Comparison of ENCODE assay signal across 8 mouse cellular contexts in the genomic region with DNA sequence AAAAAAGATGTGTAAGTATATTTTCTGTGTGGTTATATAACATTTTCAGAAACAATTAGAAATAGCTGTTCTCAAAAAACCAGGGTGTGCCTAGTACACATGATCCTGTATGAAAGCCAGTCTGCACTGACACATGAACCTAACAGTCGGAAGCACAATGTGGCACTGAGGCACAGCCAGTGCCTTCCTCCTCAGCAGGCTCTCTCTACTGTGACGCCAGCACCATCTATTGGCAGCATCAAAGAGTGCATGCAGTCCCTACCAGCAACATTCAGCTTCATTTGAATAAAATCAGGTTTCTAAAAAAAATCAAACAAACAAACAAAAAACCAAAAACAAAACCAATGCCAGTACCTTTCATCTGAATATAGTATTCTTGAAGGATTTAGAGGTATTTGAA. TPM values are rescaled to one million over a fixed set of nuclear protein-coding genes. Genes with fewer than 3 reads are reported as not detected.
DNase-seq lines count a peak whose midpoint lies in the region; ATAC-seq and TF ChIP-seq lines count a peak whose summit lies in the region.

No protein-coding gene starts in this region.

- peaks cover 68% of the 10 kb centered on the region for H3K36me3 ChIP-seq in G1E (replicated peaks)
- peaks cover 3% of the 10 kb centered on the region; the same call in 1 of the 2 replicates for H3K36me3 ChIP-seq in intestine, embryonic 15.5 days
- peaks cover 14% of the 10 kb centered on the region for H3K36me3 ChIP-seq in limb, embryonic 10.5 days

- H3K4me3 ChIP-seq in G1E (ENCODE audit: low read depth, low read length) = no peak overlapping the region
- H3K4me3 ChIP-seq in intestine, embryonic 15.5 days (replicated peaks) = no peak overlapping the region
- no peak overlapping the region for H3K4me3 ChIP-seq in limb, embryonic 10.5 days

- peak; percentile 62 for TF ChIP-seq CTCF in G1E (IDR thresholded peaks at IDR 0.05; ENCODE audit: low read depth, low read length)

- whole genome bisulfite sequencing in intestine, embryonic 15.5 days = 11% methylated on average over 2 of the region's 2 CpGs
- WGBS in limb, embryonic 10.5 days = 8% methylated on average over 2 of the region's 2 CpGs

- H3K9ac ChIP-seq in intestine, embryonic 15.5 days = no peak overlapping the region

- no peak overlapping the region for H3K4me2 ChIP-seq in intestine, embryonic 15.5 days (replicated peaks)

- no peaks in the 10 kb centered on the region for H3K9me3 ChIP-seq in G1E (replicated peaks)
- H3K9me3 ChIP-seq in intestine, embryonic 15.5 days = no peaks in the 10 kb centered on the region
- H3K9me3 ChIP-seq in limb, embryonic 10.5 days (replicated peaks) = no peaks in the 10 kb centered on the region

- H3K27me3 ChIP-seq in G1E (ENCODE audit: insufficient read depth, low read length) = no peaks in the 10 kb centered on the region
- no peaks in the 10 kb centered on the region for H3K27me3 ChIP-seq in intestine, embryonic 15.5 days (replicated peaks)
- no peaks in the 10 kb centered on the region for H3K27me3 ChIP-seq in limb, embryonic 10.5 days (ENCODE audit: low read depth, poor library complexity, severe bottlenecking)

- H3K27ac ChIP-seq in intestine, embryonic 15.5 days = no peak overlapping the region
- no peak overlapping the region for H3K27ac ChIP-seq in limb, embryonic 10.5 days

- peak; percentile 67 for ATAC-seq in G1E (ENCODE audit: extremely low read depth, insufficient number of reproducible peaks, low FRiP score, poor library complexity, severe bottlenecking)
- ATAC-seq in intestine, embryonic 15.5 days = peak; percentile 71

- DNase-seq in 416B (ENCODE audit: low read depth) = peak; percentile 75
- peak; percentile 32 for DNase-seq in G1E (ENCODE audit: low spot score)
- DNase-seq in cerebellum, adult 11-12 months = peak; percentile 68
- DNase-seq in forelimb bud, embryonic 11.5 days (ENCODE audit: low read depth, low spot score) = peak; percentile 79
- DNase-seq in limb, embryonic 10.5 days (ENCODE audit: low spot score) = peak; percentile 82
- DNase-seq in natural killer cell, adult 2 months (ENCODE audit: low spot score in 2 of 2) = peak; percentile 55 to 62
- peak; percentile 79 for DNase-seq in thymus, postnatal 25 days

- H3K4me1 ChIP-seq in G1E (ENCODE audit: insufficient read depth, low read depth, low read length) = no peaks in the 10 kb centered on the region; the same call in 1 of the 2 replicates
- no peaks in the 10 kb centered on the region for H3K4me1 ChIP-seq in intestine, embryonic 15.5 days (replicated peaks)
- peaks cover 24% of the 10 kb centered on the region for H3K4me1 ChIP-seq in limb, embryonic 10.5 days

RNA-seq across cellular contexts. Expression of gene Setd3, which starts 57.8 kb away (rescaled TPM):
- total RNA-seq in G1E (2014; fragmentation: Nextera tagmentation) (84.2 and 95.0 TPM in 2 replicates), G1E (2017) (107 and 114 TPM in 2 replicates)
- 16.6 and 18.8 TPM in 2 replicates for polyA plus RNA-seq in G1E (2012)
- 91.7 and 97.9 TPM in 2 replicates for polyA plus RNA-seq in intestine, embryonic 15.5 days (2015; fragmentation: Nextera tagmentation; extraction: Ambion mirVana)
- 71.4 and 76.9 TPM in 2 replicates for polyA plus RNA-seq in limb, embryonic 10.5 days (2016; fragmentation: Nextera tagmentation; extraction: Ambion mirVana)

RNA-seq across cellular contexts. Expression of gene Ccnk, which starts 58.1 kb away (rescaled TPM):
- total RNA-seq in G1E (2014; fragmentation: Nextera tagmentation) (214 and 263 TPM in 2 replicates), G1E (2017) (13.9 and 14.3 TPM in 2 replicates)
- polyA plus RNA-seq in G1E (2012) = 206 and 220 TPM in 2 replicates
- 2.8 and 3.8 TPM in 2 replicates for polyA plus RNA-seq in intestine, embryonic 15.5 days (2015; fragmentation: Nextera tagmentation; extraction: Ambion mirVana)
- polyA plus RNA-seq in limb, embryonic 10.5 days (2016; fragmentation: Nextera tagmentation; extraction: Ambion mirVana) = 3.3 and 3.4 TPM in 2 replicates

Comparison
In these comparisons a context has a peak if more than half of its experiments do, and no peak if none do; other contexts are left out.
1. DNase-seq: peak in every context shown above with its lines; median percentile 82 in limb, embryonic 10.5 days; 79 in forelimb bud, embryonic 11.5 days; 79 in thymus, postnatal 25 days; 75 in 416B; 68 in cerebellum, adult 11-12 months; 58 in natural killer cell, adult 2 months; 32 in G1E.
2. RNA of gene Ccnk, which starts 58.1 kb away (polyA plus RNA-seq): 206 to 220 TPM in G1E; 2.8 to 3.8 TPM in intestine, embryonic 15.5 days and 3.3 to 3.4 TPM in limb, embryonic 10.5 days; every median in the first group is over 10 times any median in the second.